Mouse (Mus musculus): ENCODE measurements around the gene Tmem255b. TPM values are rescaled to one million over a fixed set of nuclear protein-coding genes. Genes with fewer than 3 reads are reported as not detected.

Gene Tmem255b
- total and polyA plus RNA-seq, 2 experiments from 2014 or later: 4.3 to 5.9 TPM

- Histone ChIP-seq H3K27me3 (ENCODE audit: insufficient read depth, low read length) (no peaks in the 10 kb centered on the region), H3K4me2 (ENCODE audit: low read depth, low read length) (no peak overlapping the region), H3K4me3 (ENCODE audit: low read length) (no peak overlapping the region), H3K4me1 (ENCODE audit: insufficient read depth, low read length) (no peaks in the 10 kb centered on the region), H3K27ac (no peak overlapping the region), H3K36me3 (ENCODE audit: insufficient read depth, low read length) (no peaks in the 10 kb centered on the region), H3K9ac (replicated peaks; ENCODE audit: low read length) (no peak overlapping the region), H3K9me3 (ENCODE audit: low read length) (no peaks in the 10 kb centered on the region)
- no peak for ATAC-seq
- TF ChIP-seq CTCF (IDR thresholded peaks at IDR 0.05; ENCODE audit: low read depth): no peak
- no peak for DNase-seq (ENCODE audit: low spot score)
- WGBS: 93% methylated on average over 4 of the region's 4 CpGs
These were observed 24.4 kb downstream of the Tmem255b start for GRCm38 (mm10) chr8:13459431-13459830.

- no peak for TF ChIP-seq CTCF (IDR thresholded peaks at IDR 0.05; ENCODE audit: low read depth)
- Histone ChIP-seq H3K9ac (replicated peaks; ENCODE audit: low read length) (no peak overlapping the region), H3K4me2 (ENCODE audit: low read depth, low read length) (no peak overlapping the region), H3K27me3 (ENCODE audit: insufficient read depth, low read length) (no peaks in the 10 kb centered on the region), H3K27ac (no peak overlapping the region), H3K4me1 (ENCODE audit: insufficient read depth, low read length) (no peaks in the 10 kb centered on the region), H3K9me3 (ENCODE audit: low read length) (no peaks in the 10 kb centered on the region), H3K36me3 (ENCODE audit: insufficient read depth, low read length) (no peaks in the 10 kb centered on the region), H3K4me3 (ENCODE audit: low read length) (no peak overlapping the region)
- DNase-seq (ENCODE audit: low spot score): no peak
- WGBS: 78% methylated on average over 17 of the region's 17 CpGs
- ATAC-seq: no peak
These were observed 26.2 kb downstream of the Tmem255b start for GRCm38 (mm10) chr8:13461085-13461765.

GRCm38 (mm10) chr8:13461843-13462242 is 26.9 kb downstream of the Tmem255b start:
- H3K4me3 ChIP-seq (ENCODE audit: low read length): no peak overlapping the region
- peak; percentile 70; the same call in 1 of the 2 replicates for ATAC-seq
- no peaks in the 10 kb centered on the region for H3K9me3 ChIP-seq (ENCODE audit: low read length)
- H3K27me3 ChIP-seq (ENCODE audit: insufficient read depth, low read length): no peaks in the 10 kb centered on the region
- H3K9ac ChIP-seq (replicated peaks; ENCODE audit: low read length): no peak overlapping the region
- peak; percentile 78 for DNase-seq (ENCODE audit: low spot score)
- whole genome bisulfite sequencing: 45% methylated on average over 4 of the region's 4 CpGs
- peaks cover 5% of the 10 kb centered on the region; the same call in 1 of the 2 replicates for H3K36me3 ChIP-seq (ENCODE audit: insufficient read depth, low read length)
- no peak overlapping the region for H3K4me2 ChIP-seq (ENCODE audit: low read depth, low read length)
- TF ChIP-seq CTCF (IDR thresholded peaks at IDR 0.05; ENCODE audit: low read depth): peak; percentile 88
- no peak overlapping the region for H3K27ac ChIP-seq
- no peaks in the 10 kb centered on the region for H3K4me1 ChIP-seq (ENCODE audit: insufficient read depth, low read length)

DNA sequence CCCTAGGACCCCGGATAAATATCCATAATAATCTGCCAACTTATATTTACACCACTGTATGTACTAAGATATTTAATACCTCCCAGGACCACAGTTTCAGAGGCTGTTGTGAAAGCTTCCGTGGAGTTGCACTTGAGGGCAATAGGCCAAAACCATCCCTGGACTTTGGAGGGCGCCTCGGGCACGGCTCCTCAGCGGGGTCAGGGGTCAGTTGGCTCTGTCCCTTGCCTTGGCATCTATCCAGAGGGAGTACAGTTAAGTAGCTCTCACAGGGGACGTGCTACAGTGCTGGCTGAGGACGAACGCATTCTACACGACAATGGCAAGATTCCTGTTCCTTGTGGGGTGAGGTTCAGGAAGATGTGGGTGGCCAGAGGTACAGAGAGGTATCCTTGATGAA is 27.4 kb downstream of the Tmem255b start:
- Histone ChIP-seq H3K9ac (replicated peaks; ENCODE audit: low read length) (no peak overlapping the region), H3K4me2 (ENCODE audit: low read depth, low read length) (no peak overlapping the region), H3K4me3 (ENCODE audit: low read length) (no peak overlapping the region), H3K27ac (peak overlapping the region; percentile 1; the same call in 1 of the 2 replicates), H3K36me3 (ENCODE audit: insufficient read depth, low read length) (peaks cover 7% of the 10 kb centered on the region), H3K4me1 (ENCODE audit: insufficient read depth, low read length) (no peaks in the 10 kb centered on the region), H3K9me3 (ENCODE audit: low read length) (no peaks in the 10 kb centered on the region), H3K27me3 (ENCODE audit: insufficient read depth, low read length) (no peaks in the 10 kb centered on the region)
- DNase-seq (ENCODE audit: low spot score): no peak
- WGBS: 54% methylated on average over 10 of the region's 10 CpGs
- no peak for TF ChIP-seq CTCF (IDR thresholded peaks at IDR 0.05; ENCODE audit: low read depth)
- ATAC-seq: no peak

- Histone ChIP-seq H3K4me2 (ENCODE audit: low read depth, low read length) (no peak overlapping the region), H3K9me3 (ENCODE audit: low read length) (no peaks in the 10 kb centered on the region), H3K27ac (no peak overlapping the region), H3K9ac (replicated peaks; ENCODE audit: low read length) (no peak overlapping the region), H3K27me3 (ENCODE audit: insufficient read depth, low read length) (no peaks in the 10 kb centered on the region), H3K4me3 (ENCODE audit: low read length) (no peak overlapping the region), H3K4me1 (ENCODE audit: insufficient read depth, low read length) (no peaks in the 10 kb centered on the region), H3K36me3 (ENCODE audit: insufficient read depth, low read length) (peaks cover 16% of the 10 kb centered on the region)
- 61% methylated on average over 7 of the region's 7 CpGs for WGBS
- no peak for ATAC-seq
- no peak for TF ChIP-seq CTCF (IDR thresholded peaks at IDR 0.05; ENCODE audit: low read depth)
- no peak for DNase-seq (ENCODE audit: low spot score)
These were observed 30.3 kb downstream of the Tmem255b start for GRCm38 (mm10) chr8:13465324-13465723.

- WGBS: 64% methylated on average over 5 of the region's 5 CpGs
- peak; percentile 56 for DNase-seq (ENCODE audit: low spot score)
- no peak overlapping the region for H3K27ac ChIP-seq
These were observed 32.0 kb downstream of the Tmem255b start for GRCm38 (mm10) chr8:13466989-13467388.

GRCm38 (mm10) chr8:13468737-13469136 is 33.7 kb downstream of the Tmem255b start:
- H3K4me3 ChIP-seq (ENCODE audit: low read length): no peak overlapping the region
- no peaks in the 10 kb centered on the region for H3K9me3 ChIP-seq (ENCODE audit: low read length)
- no peaks in the 10 kb centered on the region for H3K4me1 ChIP-seq (ENCODE audit: insufficient read depth, low read length)
- peak; percentile 5; the same call in 1 of the 2 replicates for TF ChIP-seq CTCF (IDR thresholded peaks at IDR 0.05; ENCODE audit: low read depth)
- H3K27ac ChIP-seq: no peak overlapping the region
- 70% methylated on average over 9 of the region's 9 CpGs for WGBS
- H3K4me2 ChIP-seq (ENCODE audit: low read depth, low read length): no peak overlapping the region
- H3K36me3 ChIP-seq (ENCODE audit: insufficient read depth, low read length): peaks cover 16% of the 10 kb centered on the region
- ATAC-seq (peak; percentile 45; the same call in 1 of the 2 replicates), DNase-seq (ENCODE audit: low spot score) (peak; percentile 50)
- no peak overlapping the region for H3K9ac ChIP-seq (replicated peaks; ENCODE audit: low read length)
- no peaks in the 10 kb centered on the region for H3K27me3 ChIP-seq (ENCODE audit: insufficient read depth, low read length)

More at GRCm38 (mm10) chr8:13466989-13467388, 32.0 kb downstream of the Tmem255b start:
- Histone ChIP-seq H3K4me1 (ENCODE audit: insufficient read depth, low read length) (no peaks in the 10 kb centered on the region), H3K4me2 (ENCODE audit: low read depth, low read length) (no peak overlapping the region), H3K27me3 (ENCODE audit: insufficient read depth, low read length) (no peaks in the 10 kb centered on the region), H3K9me3 (ENCODE audit: low read length) (no peaks in the 10 kb centered on the region), H3K36me3 (ENCODE audit: insufficient read depth, low read length) (peaks cover 16% of the 10 kb centered on the region), H3K4me3 (ENCODE audit: low read length) (no peak overlapping the region), H3K9ac (replicated peaks; ENCODE audit: low read length) (no peak overlapping the region)
- peak; percentile 69 for TF ChIP-seq CTCF (IDR thresholded peaks at IDR 0.05; ENCODE audit: low read depth)
- ATAC-seq: no peak
